Mouse (Mus musculus) olfactory bulb, adult 2 months (tissue): ENCODE measurements around the gene Slc13a2.

Source experiments
- CTCF ChIP-seq: fragments of 200-500 bp; IDR thresholded peaks from 2 replicates; pipeline ENCODE4 v1.5.1; 2012; ENCODE audit warnings: low read depth, mild to moderate bottlenecking, low read length, moderate library complexity; ENCODE audit not compliant: insufficient read depth
- POLR2A ChIP-seq: fragments of 200-500 bp; IDR thresholded peaks from 2 replicates; pipeline ENCODE4 v1.6.1; 2012; ENCODE audit warnings: mild to moderate bottlenecking, low read depth, low read length, moderate library complexity; ENCODE audit not compliant: insufficient read depth

DNA sequence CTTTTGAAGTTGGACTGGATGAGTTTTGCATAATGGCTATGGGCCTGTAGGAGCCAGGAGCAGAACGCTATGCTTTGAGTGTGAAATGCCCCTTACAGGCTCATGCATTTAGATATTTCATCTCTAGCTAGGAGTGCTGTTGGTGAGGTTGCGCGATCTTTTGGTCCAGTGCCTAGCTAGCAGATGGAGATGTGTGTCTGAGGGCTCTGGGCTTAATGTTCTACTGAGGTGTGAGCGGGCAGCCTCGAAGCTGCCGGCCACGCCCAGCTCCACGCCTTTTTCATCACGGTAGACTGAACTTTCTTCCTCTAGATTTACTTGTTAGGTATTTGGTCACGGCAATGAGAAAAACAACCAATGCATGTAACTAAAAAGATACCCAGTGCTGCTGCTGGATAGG lies 9.2 kb upstream of the Slc13a2 start:
- no peak for TF ChIP-seq CTCF
- no peak for TF ChIP-seq POLR2A
